Mouse (Mus musculus) lung, adult 2 months (tissue): Measurements from ENCODE around the gene Tcirg1. TPM values are rescaled to one million over a fixed set of nuclear protein-coding genes. Genes with fewer than 3 reads are reported as not detected.

Source experiments
- DNase-seq: peaks from one replicate; pipeline ENCODE4 v3.0.0; 2022
- H3K4me1 ChIP-seq: fragments of 200-500 bp; 2 replicates; pipeline ENCODE4 v1.6.1; 2011; ENCODE audit warnings: low read length; ENCODE audit not compliant: control insufficient read depth, insufficient read depth
- H3K4me3 ChIP-seq: fragments of 200-500 bp; replicated peaks from 2 replicates; pipeline ENCODE3; 2011; ENCODE audit warnings: low read depth, mild to moderate bottlenecking, control low read depth, low read length; ENCODE audit errors: extremely low read depth
- CTCF ChIP-seq: fragments of 200-500 bp; IDR thresholded peaks from 2 replicates; pipeline ENCODE4 v1.5.1; 2011; ENCODE audit warnings: mild to moderate bottlenecking, low read length, control low read depth; ENCODE audit not compliant: insufficient read depth
- POLR2A ChIP-seq: fragments of 200-500 bp; IDR thresholded peaks from 2 replicates; pipeline ENCODE4 v1.6.1; 2011; ENCODE audit warnings: low read depth, mild to moderate bottlenecking, control low read depth, low read length, borderline replicate concordance; ENCODE audit errors: extremely low read depth
- WGBS: fragments of 180-500 bp; shearing (Covaris S2); methylation state at CpG from one replicate; pipeline ENCODE4 v1.1.7; 2018; 5-methylcytosine and 5-hydroxymethylcytosine counted together
- polyA plus RNA-seq: library from polyadenylated mRNA; depleted of rRNA; stranded (reverse); fragments of >200 nt; gene quantifications from 2 replicates; pipeline ENCODE4 v1.2.3, GENCODE M21; 2012

Gene Tcirg1
- polyA plus RNA-seq, 1 experiment, result 164 TPM

DNA sequence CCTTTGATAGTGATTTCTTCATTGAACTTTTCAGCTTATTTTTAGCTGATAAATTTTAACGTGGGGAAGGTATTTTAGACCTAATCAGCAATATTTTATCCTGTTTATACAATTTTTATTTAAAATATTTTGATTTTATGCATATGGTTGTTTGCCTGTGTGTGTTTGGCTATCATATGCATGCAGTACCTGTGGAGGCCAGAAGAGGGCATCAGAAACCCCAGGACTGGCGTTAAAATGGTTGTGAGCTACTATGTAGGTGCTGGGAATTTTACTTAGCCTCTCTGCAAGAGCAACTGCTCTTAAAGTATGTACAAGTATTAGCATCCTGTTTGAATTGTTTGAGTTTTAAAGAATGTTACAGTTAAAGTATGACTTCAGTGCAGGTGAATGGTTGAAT lies 42.0 kb downstream of the Tcirg1 start:
- Histone ChIP-seq H3K4me3 (no peak overlapping the region), H3K4me1 (no peaks in the 10 kb centered on the region; the same call in 1 of the 2 replicates)
- no peak for DNase-seq
- WGBS, result 77% methylated on average over 2 of the region's 2 CpGs
- no peak for TF ChIP-seq POLR2A
- TF ChIP-seq CTCF, result no peak; the same call in 1 of the 2 replicates

DNA sequence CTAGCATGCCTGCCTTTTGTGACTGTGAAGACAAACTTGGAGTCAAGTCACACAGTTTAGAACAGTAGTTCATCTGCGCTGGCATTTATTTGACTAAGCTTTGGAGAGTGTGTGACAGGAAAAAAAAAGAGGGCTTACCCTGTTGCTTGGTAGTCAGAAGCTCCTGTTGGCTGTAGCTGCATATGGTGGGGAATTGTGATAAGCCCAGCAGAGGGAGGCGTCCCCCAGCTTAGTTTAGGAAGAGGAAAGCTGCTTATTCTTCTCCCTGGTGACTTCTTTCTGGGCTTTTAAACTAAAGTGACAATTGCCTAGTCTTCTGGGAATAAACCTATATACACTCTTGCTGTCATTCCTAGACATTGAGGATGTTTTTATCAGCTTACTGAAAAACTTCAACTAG lies 44.2 kb downstream of the Tcirg1 start:
- DNase-seq, result no peak
- 65% methylated on average over 2 of the region's 2 CpGs for WGBS
- Histone ChIP-seq H3K4me3 (no peak overlapping the region), H3K4me1 (no peaks in the 10 kb centered on the region; the same call in 1 of the 2 replicates)
- TF ChIP-seq POLR2A (no peak), CTCF (no peak)

DNA sequence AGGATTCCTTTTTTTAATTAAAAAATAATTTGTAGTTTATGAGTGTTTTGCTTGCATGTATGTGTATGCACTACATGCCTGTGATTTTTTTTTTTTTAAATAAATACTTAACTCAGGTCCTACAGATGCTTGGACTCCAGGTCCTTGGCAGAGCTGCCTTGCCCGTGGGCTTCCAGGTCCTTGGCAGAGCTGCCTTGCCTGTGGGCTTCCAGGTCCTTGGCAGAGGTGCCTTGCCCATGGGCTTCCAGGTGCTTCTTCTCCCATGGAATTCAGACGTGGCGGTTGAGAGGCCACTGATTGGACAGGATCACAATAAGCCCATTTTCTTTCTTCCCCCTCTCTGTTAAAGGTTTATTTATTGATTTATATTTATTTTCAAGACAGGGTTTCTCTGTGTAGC lies 49.7 kb downstream of the Tcirg1 start:
- 66% methylated on average over 3 of the region's 3 CpGs for WGBS
- H3K4me3 ChIP-seq, result no peak overlapping the region
- H3K4me1 ChIP-seq, result peaks cover 6% of the 10 kb centered on the region
- TF ChIP-seq POLR2A (no peak), CTCF (no peak)
- DNase-seq, result no peak

DNA sequence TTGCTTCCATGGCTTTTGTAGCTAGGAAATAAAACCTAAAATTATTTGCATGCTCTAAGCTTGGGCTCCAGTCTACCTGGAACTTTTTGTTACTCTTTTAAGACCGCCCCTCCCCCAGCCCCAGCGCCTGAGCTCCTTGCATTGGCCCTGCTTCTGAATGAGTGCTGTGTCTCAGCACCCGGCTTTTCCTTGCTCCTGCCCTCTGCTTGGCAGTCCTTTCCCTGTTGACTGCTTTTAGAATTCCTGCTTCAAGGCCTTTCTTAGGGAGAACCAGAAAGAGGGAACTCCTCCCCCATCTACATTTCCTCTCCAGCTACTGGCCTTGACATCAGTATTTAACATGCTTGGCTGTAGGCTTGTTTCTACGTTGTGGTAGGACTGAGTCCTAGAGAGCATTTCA lies 51.3 kb downstream of the Tcirg1 start:
- no peak for DNase-seq
- no peak for TF ChIP-seq CTCF
- TF ChIP-seq POLR2A, result no peak
- H3K4me1 ChIP-seq, result peaks cover 10% of the 10 kb centered on the region
- H3K4me3 ChIP-seq, result no peak overlapping the region
- 30% methylated on average over 4 of the region's 4 CpGs for WGBS

DNA sequence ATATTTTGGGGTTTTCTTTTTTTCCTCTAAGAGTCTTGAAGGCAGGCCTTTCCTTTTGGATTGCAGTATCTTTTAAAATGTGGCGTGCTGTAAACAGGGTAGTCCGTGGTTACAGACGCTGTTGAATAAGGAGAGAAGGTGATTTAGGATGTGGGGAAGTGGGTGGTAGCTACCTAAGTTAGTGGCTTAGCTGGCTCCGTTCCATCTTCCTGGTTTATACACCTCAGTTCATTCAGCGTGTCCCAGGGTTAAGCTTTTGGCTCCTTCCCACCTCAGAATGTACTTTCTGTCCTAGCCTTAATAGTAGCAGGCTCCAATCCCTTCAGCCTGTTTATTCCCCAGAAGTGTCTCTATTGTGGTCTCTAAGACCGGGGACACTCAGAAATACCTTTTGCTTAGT lies 51.8 kb downstream of the Tcirg1 start:
- Histone ChIP-seq H3K4me1 (peaks cover 10% of the 10 kb centered on the region), H3K4me3 (no peak overlapping the region)
- TF ChIP-seq CTCF (no peak), POLR2A (no peak)
- DNase-seq, result no peak
- WGBS, result 45% methylated on average over 6 of the region's 6 CpGs

DNA sequence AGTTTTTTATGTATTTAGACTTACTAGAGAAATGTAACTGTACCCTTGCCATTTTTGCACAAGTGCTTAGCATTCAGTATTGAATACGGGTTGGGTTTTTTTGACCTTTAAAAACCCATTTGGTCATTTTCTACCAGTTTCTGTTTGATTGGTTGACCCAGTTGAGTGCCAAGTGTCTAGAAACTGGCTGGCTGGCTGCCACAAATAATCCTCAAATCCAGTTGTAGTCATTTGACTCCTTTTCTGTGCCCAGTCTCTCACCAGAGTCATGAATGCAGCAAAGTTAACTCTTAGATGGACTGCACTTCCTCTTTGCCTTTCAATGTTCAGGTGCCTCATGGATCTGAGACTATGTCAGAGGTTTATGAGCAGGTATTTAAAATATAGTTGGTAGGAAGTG lies 53.0 kb downstream of the Tcirg1 start:
- Histone ChIP-seq H3K4me3 (no peak overlapping the region), H3K4me1 (peaks cover 10% of the 10 kb centered on the region)
- 70% methylated on average over 1 of the region's 1 CpGs for WGBS
- no peak for TF ChIP-seq CTCF
- TF ChIP-seq POLR2A, result no peak
- DNase-seq, result no peak

DNA sequence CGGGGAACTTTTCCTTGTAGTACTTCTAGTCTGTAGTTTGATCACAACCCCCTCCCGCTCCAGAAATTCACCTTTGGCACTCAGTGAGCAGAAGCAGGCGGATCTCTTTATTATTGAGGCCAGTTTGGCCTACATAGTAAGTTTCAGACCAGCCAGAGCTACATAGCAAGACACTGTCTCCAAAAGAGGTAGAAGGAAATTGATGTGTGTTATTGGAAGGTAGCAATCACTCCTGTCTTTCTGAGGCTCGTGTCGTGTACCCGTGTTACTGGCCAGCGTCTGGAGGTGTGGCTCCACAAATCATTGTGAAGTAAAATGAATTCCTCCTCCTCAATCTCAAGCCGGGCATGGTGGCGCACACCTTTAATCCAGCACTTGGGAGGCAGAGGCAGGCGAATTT lies 53.8 kb downstream of the Tcirg1 start:
- no peak for TF ChIP-seq POLR2A
- TF ChIP-seq CTCF, result no peak
- Histone ChIP-seq H3K4me3 (peak overlapping the region; percentile 27), H3K4me1 (peaks cover 10% of the 10 kb centered on the region)
- no peak for DNase-seq
- WGBS, result 70% methylated on average over 10 of the region's 10 CpGs

DNA sequence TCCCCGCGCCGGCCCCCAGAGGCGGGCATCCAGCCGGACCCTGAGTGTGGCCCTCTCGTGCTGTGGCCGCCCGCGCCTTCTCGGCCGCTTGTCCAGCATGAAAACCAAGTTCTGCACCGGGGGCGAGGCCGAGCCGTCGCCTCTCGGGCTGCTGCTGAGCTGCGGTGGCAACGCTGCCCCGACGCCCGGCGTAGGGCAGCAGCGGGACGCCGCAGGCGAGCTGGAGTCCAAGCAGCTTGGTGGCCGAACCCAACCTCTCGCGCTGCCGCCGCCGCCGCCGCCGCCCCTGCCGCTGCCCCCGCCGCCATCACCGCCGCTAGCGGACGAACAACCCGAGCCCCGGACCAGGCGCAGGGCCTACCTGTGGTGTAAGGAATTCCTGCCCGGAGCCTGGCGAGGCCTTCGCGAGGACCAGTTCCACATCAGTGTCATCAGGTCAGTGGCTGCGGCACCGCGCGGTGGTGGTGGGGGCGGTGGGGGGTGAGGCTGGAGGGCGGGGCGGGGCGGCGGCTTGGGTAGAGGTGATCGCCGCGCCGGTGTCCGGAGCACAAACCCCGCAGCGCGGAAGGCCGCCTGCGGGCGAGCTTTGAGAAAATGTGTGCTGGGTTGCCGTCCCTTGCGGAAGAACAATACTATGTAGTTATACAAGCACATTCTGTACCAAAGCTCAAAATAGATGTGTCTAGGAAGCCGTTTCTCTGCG lies 54.8 kb downstream of the Tcirg1 start:
- Histone ChIP-seq H3K4me1 (peaks cover 7% of the 10 kb centered on the region), H3K4me3 (peak overlapping the region; percentile 95)
- 0 out of 2 replicates have a peak, but pooled peaks have one; percentile 18 for TF ChIP-seq POLR2A
- no peak for TF ChIP-seq CTCF
- WGBS, result under 1% methylated on average over 72 of the region's 74 CpGs
- DNase-seq, result peak; percentile 72

DNA sequence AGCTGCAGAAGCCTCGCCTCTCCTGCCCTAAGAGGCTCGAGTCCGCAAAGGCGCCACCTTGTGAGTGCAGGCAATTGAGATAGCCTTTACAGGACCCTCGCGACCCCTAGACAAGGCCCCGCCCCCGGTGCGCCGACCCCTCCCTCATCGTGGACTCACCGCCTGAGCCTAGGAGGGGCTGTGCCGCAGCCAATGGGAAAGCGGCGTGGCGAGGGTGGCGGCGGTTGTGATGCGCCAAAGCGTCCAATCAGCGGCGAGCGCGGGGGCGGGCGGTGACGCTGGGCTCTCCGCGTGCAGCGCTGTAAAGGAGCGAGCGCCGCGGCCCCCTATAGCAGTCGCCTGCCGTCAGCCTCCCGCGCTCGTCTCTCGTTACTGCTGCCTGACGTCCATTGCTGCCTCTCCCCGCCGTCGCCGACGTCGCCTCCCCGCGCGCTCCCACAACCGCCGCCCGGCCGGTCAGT lies 55.4 kb downstream of the Tcirg1 start, which contains the start of gene Chka:
Gene Chka, plus strand, starts transcription at position 272 of the 461 bp plus-strand sequence.
- peak; percentile 95 for TF ChIP-seq POLR2A
- no peak for TF ChIP-seq CTCF
- peaks cover 6% of the 10 kb centered on the region for H3K4me1 ChIP-seq
- peak; percentile 94 for DNase-seq
- H3K4me3 ChIP-seq, result peak within 1 kb of the TSS; percentile 95
- under 1% methylated on average over 53 of the region's 54 CpGs for WGBS

DNA sequence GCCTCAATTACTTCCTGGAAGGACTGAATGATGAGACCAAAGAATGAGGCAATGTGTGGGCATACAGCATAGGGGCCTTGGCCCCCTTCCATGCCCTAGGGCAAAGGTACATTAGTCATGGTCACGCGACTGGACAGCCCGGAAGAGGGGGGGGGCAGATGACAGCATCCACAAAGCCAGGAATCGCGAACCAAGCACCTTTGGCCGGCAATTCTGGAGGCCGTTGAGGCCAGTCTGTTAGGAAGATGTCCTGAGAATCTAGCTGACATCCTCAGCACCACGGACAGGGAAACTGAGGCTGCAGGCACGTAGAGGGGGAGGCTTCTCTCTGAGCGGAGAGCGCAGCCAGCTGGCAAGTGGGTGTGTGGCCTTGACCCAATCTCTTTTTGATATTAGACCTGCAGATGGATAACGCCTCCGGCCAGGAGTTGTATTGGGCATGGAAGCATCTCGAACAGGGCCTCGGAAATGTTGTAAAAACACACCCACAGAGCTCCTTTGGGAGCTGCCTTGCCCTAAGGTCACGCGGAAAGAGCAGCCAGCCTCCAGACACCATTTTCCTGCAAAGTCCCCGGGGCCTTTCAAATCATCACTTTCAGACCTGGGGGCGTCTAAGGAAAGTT lies 56.0 kb downstream of the Tcirg1 start:
- DNase-seq, result no peak
- H3K4me1 ChIP-seq, result peaks cover 6% of the 10 kb centered on the region
- TF ChIP-seq CTCF (no peak), POLR2A (0 out of 2 replicates have a peak, but pooled peaks have one; percentile 8)
- WGBS, result 5% methylated on average over 19 of the region's 19 CpGs
- H3K4me3 ChIP-seq, result peak overlapping the region; percentile 82
